Mouse (Mus musculus): ENCODE measurements around the gene Ino80d.
"Not testable (repeated sequence)": the region's sequence is repeated elsewhere in the genome, so short reads cannot be mapped to it uniquely, and the experiment has no call there.

Ino80d gene

GRCm38 (mm10) chr1:63114136-63114781, at the start of gene Ino80d:
Gene Ino80d, minus strand, starts transcription at chr1:63114667.
- DNase-seq = peak; percentile 87

GRCm38 (mm10) chr1:63140231-63140630, 25.8 kb upstream of the Ino80d start:
- DNase-seq = no peak

GRCm38 (mm10) chr1:63138586-63138985, 24.1 kb upstream of the Ino80d start:
- not testable (repeated sequence) for DNase-seq

GRCm38 (mm10) chr1:63137971-63138370, 23.5 kb upstream of the Ino80d start:
- DNase-seq = no peak

GRCm38 (mm10) chr1:63134530-63134929, 20.1 kb upstream of the Ino80d start:
- DNase-seq = no peak

- no peak for DNase-seq
Measured at GRCm38 (mm10) chr1:63131766-63132165, 17.3 kb upstream of the Ino80d start.

- DNase-seq = no peak
Measured at GRCm38 (mm10) chr1:63130883-63131282, 16.4 kb upstream of the Ino80d start.

- no peak for DNase-seq
Measured at GRCm38 (mm10) chr1:63129857-63130690, 15.6 kb upstream of the Ino80d start.

GRCm38 (mm10) chr1:63129273-63129672, 14.8 kb upstream of the Ino80d start:
- DNase-seq = no peak

- DNase-seq = no peak
Measured at GRCm38 (mm10) chr1:63126206-63126605, 11.7 kb upstream of the Ino80d start.

- DNase-seq = no peak
Measured at GRCm38 (mm10) chr1:63123823-63124450, 9.5 kb upstream of the Ino80d start.

GRCm38 (mm10) chr1:63122005-63122404, 7.5 kb upstream of the Ino80d start:
- DNase-seq = no peak

- DNase-seq = no peak
Measured at GRCm38 (mm10) chr1:63120382-63120781, 5.9 kb upstream of the Ino80d start.

- no peak for DNase-seq
Measured at GRCm38 (mm10) chr1:63119675-63120074, 5.2 kb upstream of the Ino80d start.

- no peak for DNase-seq
Measured at GRCm38 (mm10) chr1:63115540-63115939, 1.1 kb upstream of the Ino80d start.

GRCm38 (mm10) chr1:63115096-63115495, 629 bp upstream of the Ino80d start:
- no peak for DNase-seq

- peak; percentile 67 for DNase-seq
Measured at GRCm38 (mm10) chr1:63113274-63114135, 962 bp downstream of the Ino80d start.

GRCm38 (mm10) chr1:63112865-63113261, 1.6 kb downstream of the Ino80d start:
- peak; percentile 50 for DNase-seq

GRCm38 (mm10) chr1:63112151-63112864, 2.2 kb downstream of the Ino80d start:
- peak; percentile 20 for DNase-seq

GRCm38 (mm10) chr1:63110536-63111285, 3.8 kb downstream of the Ino80d start:
- DNase-seq = peak; percentile 27

GRCm38 (mm10) chr1:63107614-63108327, 6.7 kb downstream of the Ino80d start:
- no peak for DNase-seq
